In the genomic region with DNA sequence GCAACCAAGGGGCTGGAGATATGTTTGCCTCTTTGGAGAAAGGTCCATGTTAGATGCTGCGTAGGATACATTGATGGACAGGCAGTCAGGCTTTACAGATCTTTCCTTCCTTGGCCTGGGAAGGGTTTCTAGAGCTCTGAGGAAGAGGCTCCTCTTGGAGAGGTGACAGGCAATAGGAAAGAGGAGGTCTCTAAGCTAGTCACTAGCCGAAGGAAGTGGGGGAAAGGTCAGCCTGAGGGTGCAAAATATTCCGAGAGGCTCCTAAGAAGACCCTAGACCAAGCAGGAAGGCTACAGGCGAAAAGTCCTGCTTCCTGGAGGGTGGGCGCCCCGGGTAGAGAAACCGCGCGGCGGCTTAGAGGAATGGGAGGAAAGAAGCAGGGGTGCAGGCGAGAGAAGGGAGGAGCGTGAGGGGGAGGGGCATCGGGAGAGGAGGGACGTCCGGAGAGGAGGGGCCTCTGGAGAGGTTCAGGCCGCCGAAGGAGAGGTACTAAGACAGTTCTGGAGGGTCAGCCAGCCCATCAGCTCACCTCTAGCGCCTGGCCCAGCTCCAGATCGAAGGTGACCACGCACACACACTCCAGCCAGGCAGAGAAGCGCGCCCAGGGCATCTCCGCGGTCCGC, we compare ENCODE assay signal across 8 mouse cellular contexts. TPM values are rescaled to one million over a fixed set of nuclear protein-coding genes. Genes with fewer than 3 reads are reported as not detected.
A peak's percentile ranks its signal among the peaks of the same experiment; 100 is the strongest.
DNase-seq lines count a peak whose midpoint lies in the region; ATAC-seq and TF ChIP-seq lines count a peak whose summit lies in the region.

No protein-coding gene starts in this region.

- no peaks in the 10 kb centered on the region; a peak in 1 of 4 replicates for H3K4me1 ChIP-seq in ES-E14 (ENCODE audit: control insufficient read depth in 2 of 2, insufficient read depth in 2 of 2, low read length in 2 of 2, poor library complexity in 1 of 2)
- peaks cover 16% of the 10 kb centered on the region for H3K4me1 ChIP-seq in forebrain, embryonic 15.5 days
- peaks cover 13% of the 10 kb centered on the region for H3K4me1 ChIP-seq in lung, embryonic 16.5 days (replicated peaks; ENCODE audit: control insufficient read depth, insufficient read depth, low read length)

- peak; percentile 83 for DNase-seq in ES-E14 (ENCODE audit: low read depth, low spot score)
- peak; percentile 85 for DNase-seq in cerebellum, adult 11 months
- DNase-seq in heart, postnatal 25 days (ENCODE audit: low spot score), result peak; percentile 85
- peak; percentile 83 to 86 for DNase-seq in layer of hippocampus, adult 8-10 months (ENCODE audit: low spot score in 2 of 2)
- peak; percentile 77 for DNase-seq in ovary, postnatal 10 days (ENCODE audit: low spot score)
- peak; percentile 88 to 89 for DNase-seq in thymus, postnatal 10 days (ENCODE audit: low spot score in 2 of 2)

- WGBS in forebrain, embryonic 15.5 days, result under 1% methylated on average over 25 of the region's 25 CpGs
- WGBS in lung, embryonic 16.5 days, result under 1% methylated on average over 25 of the region's 25 CpGs

- peak overlapping the region; percentile 95 for H3K9ac ChIP-seq in ES-E14 (ENCODE audit: insufficient read depth, low read depth, low read length, poor library complexity, severe bottlenecking)
- H3K9ac ChIP-seq in forebrain, embryonic 15.5 days (replicated peaks), result peak overlapping the region; percentile 91
- H3K9ac ChIP-seq in lung, embryonic 16.5 days (ENCODE audit: low read length), result peak overlapping the region; percentile 100

- ATAC-seq in forebrain, embryonic 15.5 days (replicated peaks), result peak; percentile 94
- ATAC-seq in lung, embryonic 16.5 days (ENCODE audit: low read depth), result peak; percentile 97

- peaks cover 5% of the 10 kb centered on the region; the same call in 1 of the 2 replicates for H3K36me3 ChIP-seq in ES-E14 (ENCODE audit: control insufficient read depth, insufficient read depth, low read length, poor library complexity, severe bottlenecking)
- no peaks in the 10 kb centered on the region for H3K36me3 ChIP-seq in forebrain, embryonic 15.5 days
- H3K36me3 ChIP-seq in lung, embryonic 16.5 days (ENCODE audit: control insufficient read depth, insufficient read depth, low read length), result no peaks in the 10 kb centered on the region

- H3K27ac ChIP-seq in ES-E14 (ENCODE audit: insufficient read depth, low read depth, low read length, poor library complexity, severe bottlenecking), result peak overlapping the region; percentile 86
- peak overlapping the region; percentile 96 for H3K27ac ChIP-seq in forebrain, embryonic 15.5 days (replicated peaks)
- peak overlapping the region; percentile 99 for H3K27ac ChIP-seq in lung, embryonic 16.5 days (ENCODE audit: low read length)

- peak overlapping the region; percentile 59 for H3K4me2 ChIP-seq in forebrain, embryonic 15.5 days (replicated peaks)
- peak overlapping the region; percentile 92 for H3K4me2 ChIP-seq in lung, embryonic 16.5 days (ENCODE audit: low read depth, low read length)

- H3K27me3 ChIP-seq in forebrain, embryonic 15.5 days, result no peaks in the 10 kb centered on the region
- no peaks in the 10 kb centered on the region for H3K27me3 ChIP-seq in lung, embryonic 16.5 days (ENCODE audit: control insufficient read depth, insufficient read depth, low read depth, low read length)

- peak overlapping the region; percentile 95 for H3K4me3 ChIP-seq in ES-E14 (ENCODE audit: insufficient read depth in 1 of 2, low read depth in 1 of 2, low read length in 2 of 2, poor library complexity in 1 of 2, severe bottlenecking in 1 of 2)
- peak overlapping the region; percentile 77 for H3K4me3 ChIP-seq in forebrain, embryonic 15.5 days
- H3K4me3 ChIP-seq in lung, embryonic 16.5 days (ENCODE audit: low read length), result peak overlapping the region; percentile 100

- in situ Hi-C loops in ES-E14 (cut with MboI; ENCODE audit: low sequenced_read_pairs in 2 of 2, unreplicated experiment in 2 of 2), result no loop called here

- H3K9me3 ChIP-seq in ES-E14 (ENCODE audit: control insufficient read depth, insufficient read depth, low read depth, low read length), result no peaks in the 10 kb centered on the region
- no peaks in the 10 kb centered on the region for H3K9me3 ChIP-seq in forebrain, embryonic 15.5 days
- no peaks in the 10 kb centered on the region for H3K9me3 ChIP-seq in lung, embryonic 16.5 days (ENCODE audit: control insufficient read depth, low read length)

- intact Hi-C loops in heart, postnatal 25 days (cut with DNase I), result loop anchor here (2.0 to 5.0 kb wide), 4 partner anchors 15 to 118 kb away; partner anchors contain the start of genes Ppp6r2, Trabd and Tubgcp6

TF ChIP-seq in ES-E14, 5 proteins besides CTCF, POLR2A, EP300 and RAD21:
- TF ChIP-seq ZC3H11A (IDR thresholded peaks at IDR 0.05; ENCODE audit: borderline replicate concordance, low read depth, low read length) (no peak), CHD2 (IDR thresholded peaks at IDR 0.05; ENCODE audit: low read depth, low read length) (no peak), ZNF384 (IDR thresholded peaks at IDR 0.05; ENCODE audit: low read depth, low read length) (no peak), HCFC1 (IDR thresholded peaks at IDR 0.05; ENCODE audit: borderline replicate concordance, insufficient read depth, low read length) (no peak), MAFK (IDR thresholded peaks at IDR 0.05; ENCODE audit: insufficient read depth, low read depth, low read length) (no peak)

RNA-seq across cellular contexts. Expression of gene Dennd6b, which starts 0.5 kb away (rescaled TPM):
- total RNA-seq in ES-E14 (2012; rRNA removed), result 14.4 and 24.7 TPM in 2 replicates
- 58.5 and 62.2 TPM in 2 replicates for polyA plus RNA-seq in forebrain, embryonic 15.5 days (2015; fragmentation: Nextera tagmentation; extraction: Ambion mirVana)
- total RNA-seq in heart, postnatal 25 days (2021), result 1 to 10 TPM; 8.4 to 8.7 TPM
- total RNA-seq in layer of hippocampus, adult 8-10 months (2022), result 10 to 100 TPM; 38.9 to 52.1 (median 45.1) TPM
- polyA plus RNA-seq in lung, embryonic 16.5 days (2015; fragmentation: Nextera tagmentation; extraction: Ambion mirVana), result 12.2 and 12.5 TPM in 2 replicates

RNA-seq across cellular contexts. Expression of gene Plxnb2, which starts 15.2 kb away (rescaled TPM):
- 116 and 178 TPM in 2 replicates for total RNA-seq in ES-E14 (2012; rRNA removed)
- 113 and 118 TPM in 2 replicates for polyA plus RNA-seq in forebrain, embryonic 15.5 days (2015; fragmentation: Nextera tagmentation; extraction: Ambion mirVana)
- total RNA-seq in heart, postnatal 25 days (2021), result 10 to 100 TPM; 81.5 to 86.1 TPM
- 10 to 100 TPM; 54.0 to 78.5 (median 67.5) TPM for total RNA-seq in layer of hippocampus, adult 8-10 months (2022)
- 134 and 139 TPM in 2 replicates for polyA plus RNA-seq in lung, embryonic 16.5 days (2015; fragmentation: Nextera tagmentation; extraction: Ambion mirVana)

RNA-seq across cellular contexts. Expression of gene Ppp6r2, which starts 15.6 kb away (rescaled TPM):
- 8.6 and 9.2 TPM in 2 replicates for total RNA-seq in ES-E14 (2012; rRNA removed)
- 79.8 and 83.6 TPM in 2 replicates for polyA plus RNA-seq in forebrain, embryonic 15.5 days (2015; fragmentation: Nextera tagmentation; extraction: Ambion mirVana)
- 10 to 100 TPM; 63.4 to 65.0 TPM for total RNA-seq in heart, postnatal 25 days (2021)
- 100 to 1,000 TPM; 147 to 171 (median 157) TPM for total RNA-seq in layer of hippocampus, adult 8-10 months (2022)
- polyA plus RNA-seq in lung, embryonic 16.5 days (2015; fragmentation: Nextera tagmentation; extraction: Ambion mirVana), result 25.7 and 26.4 TPM in 2 replicates

RNA-seq across cellular contexts. Expression of gene Mapk11, which starts 46.4 kb away (rescaled TPM):
- total RNA-seq in ES-E14 (2012; rRNA removed), result 6.6 and 12.7 TPM in 2 replicates
- polyA plus RNA-seq in forebrain, embryonic 15.5 days (2015; fragmentation: Nextera tagmentation; extraction: Ambion mirVana), result 42.8 and 42.9 TPM in 2 replicates
- 1 to 10 TPM; 1.4 to 2.1 TPM for total RNA-seq in heart, postnatal 25 days (2021)
- 10 to 100 TPM; 21.4 to 27.4 (median 24.8) TPM for total RNA-seq in layer of hippocampus, adult 8-10 months (2022)
- polyA plus RNA-seq in lung, embryonic 16.5 days (2015; fragmentation: Nextera tagmentation; extraction: Ambion mirVana), result 9.6 and 10.3 TPM in 2 replicates

RNA-seq across cellular contexts. Expression of gene Mapk12, which starts 55.3 kb away (rescaled TPM):
- 8.1 and 10.6 TPM in 2 replicates for total RNA-seq in ES-E14 (2012; rRNA removed)
- 5.5 and 5.8 TPM in 2 replicates for polyA plus RNA-seq in forebrain, embryonic 15.5 days (2015; fragmentation: Nextera tagmentation; extraction: Ambion mirVana)
- total RNA-seq in heart, postnatal 25 days (2021), result 10 to 100 TPM; 20.1 to 22.3 TPM
- 1 to 10 TPM; 4.9 to 9.7 (median 7.0) TPM for total RNA-seq in layer of hippocampus, adult 8-10 months (2022)
- polyA plus RNA-seq in lung, embryonic 16.5 days (2015; fragmentation: Nextera tagmentation; extraction: Ambion mirVana), result 12.2 and 13.9 TPM in 2 replicates

Comparison
In these comparisons a context has a peak if more than half of its experiments do, and no peak if none do; other contexts are left out.
1. Peak in every context shown above with its lines: DNase-seq, ATAC-seq, H3K4me3 ChIP-seq and H3K27ac ChIP-seq.